27 mouse cellular contexts compared by ENCODE assay signal in genomic region chr1:35944849-35945248, GRCm38 (mm10).
DNase-seq lines count a peak whose midpoint lies in the region; ATAC-seq lines count a peak whose summit lies in the region.
"Had no signal": no experiment of that assay in that cellular context is flagged by ENCODE, and none has a peak within 500 bp of the region (broad histone marks: within the 10 kb centered on the region; RNA-seq: fewer than 3 reads in every experiment).

No protein-coding gene starts in this region.

- no peak overlapping the region for H3K4me2 ChIP-seq in forebrain, embryonic 13.5 days
- no peak overlapping the region for H3K4me2 ChIP-seq in heart, embryonic 16.5 days (ENCODE audit: low read depth, low read length)
- H3K4me2 ChIP-seq in midbrain, embryonic 13.5 days (replicated peaks), result no peak overlapping the region
- no peak overlapping the region for H3K4me2 ChIP-seq in midbrain, embryonic 15.5 days
- H3K4me2 ChIP-seq: embryonic facial prominence, embryonic 15.5 days; heart, embryonic 12.5 days; intestine, embryonic 15.5 days; liver, embryonic 11.5 days had no signal

- intact Hi-C loops in left cerebral cortex, postnatal 4 days (cut with DNase I), result no loop called here

- H3K36me3 ChIP-seq in forebrain, embryonic 10.5 days (replicated peaks), result no peaks in the 10 kb centered on the region
- no peaks in the 10 kb centered on the region for H3K36me3 ChIP-seq in forebrain, embryonic 13.5 days (ENCODE audit: poor library complexity, severe bottlenecking)
- H3K36me3 ChIP-seq in heart, embryonic 16.5 days (ENCODE audit: control insufficient read depth, insufficient read depth), result no peaks in the 10 kb centered on the region
- H3K36me3 ChIP-seq in midbrain, embryonic 13.5 days, result no peaks in the 10 kb centered on the region
- H3K36me3 ChIP-seq in midbrain, embryonic 15.5 days (replicated peaks), result no peaks in the 10 kb centered on the region
- H3K36me3 ChIP-seq: embryonic facial prominence, embryonic 15.5 days; G1E; heart, embryonic 12.5 days; intestine, embryonic 15.5 days had no signal

- peak overlapping the region; percentile 77 for H3K27ac ChIP-seq in forebrain, embryonic 10.5 days
- H3K27ac ChIP-seq in forebrain, embryonic 13.5 days, result no peak overlapping the region
- 0 out of 2 replicates have a peak overlapping the region, but pooled peaks have one; percentile 12 for H3K27ac ChIP-seq in heart, embryonic 16.5 days (ENCODE audit: low read length)
- H3K27ac ChIP-seq in midbrain, embryonic 13.5 days, result peak overlapping the region; percentile 69; the same call in 1 of the 2 replicates
- no peak overlapping the region for H3K27ac ChIP-seq in midbrain, embryonic 15.5 days
- H3K27ac ChIP-seq: embryonic facial prominence, embryonic 15.5 days; intestine, embryonic 15.5 days; macrophage had no signal

- no peak overlapping the region for H3K4me3 ChIP-seq in forebrain, embryonic 10.5 days
- no peak overlapping the region for H3K4me3 ChIP-seq in forebrain, embryonic 13.5 days
- H3K4me3 ChIP-seq in heart, embryonic 16.5 days (ENCODE audit: low read length), result no peak overlapping the region
- no peak overlapping the region for H3K4me3 ChIP-seq in midbrain, embryonic 13.5 days (replicated peaks)
- H3K4me3 ChIP-seq in midbrain, embryonic 15.5 days, result no peak overlapping the region
- H3K4me3 ChIP-seq: embryonic facial prominence, embryonic 15.5 days; heart, embryonic 12.5 days; intestine, embryonic 15.5 days had no signal

- H3K9ac ChIP-seq in forebrain, embryonic 13.5 days, result no peak overlapping the region
- H3K9ac ChIP-seq in heart, embryonic 16.5 days (ENCODE audit: low read length), result no peak overlapping the region
- H3K9ac ChIP-seq in midbrain, embryonic 13.5 days (replicated peaks), result no peak overlapping the region
- no peak overlapping the region for H3K9ac ChIP-seq in midbrain, embryonic 15.5 days
- H3K9ac ChIP-seq: embryonic facial prominence, embryonic 15.5 days; heart, embryonic 12.5 days; intestine, embryonic 15.5 days; liver, postnatal 0 days had no signal

- peaks cover 6% of the 10 kb centered on the region; the same call in 1 of the 2 replicates for H3K9me3 ChIP-seq in forebrain, embryonic 10.5 days
- H3K9me3 ChIP-seq in forebrain, embryonic 13.5 days (replicated peaks), result peaks cover 4% of the 10 kb centered on the region; the same call in 1 of the 2 replicates
- no peaks in the 10 kb centered on the region for H3K9me3 ChIP-seq in heart, embryonic 16.5 days (replicated peaks; ENCODE audit: control insufficient read depth, low read length)
- H3K9me3 ChIP-seq in midbrain, embryonic 13.5 days, result no peaks in the 10 kb centered on the region
- H3K9me3 ChIP-seq in midbrain, embryonic 15.5 days, result no peaks in the 10 kb centered on the region
- H3K9me3 ChIP-seq: embryonic facial prominence, embryonic 15.5 days; G1E; intestine, embryonic 15.5 days had no signal

- no peak for DNase-seq in forebrain, embryonic 10.5 days (ENCODE audit: extremely low spot score, low spot score)
- no peak for DNase-seq in heart, adult 9 months (ENCODE audit: low spot score in 2 of 2)
- peak; percentile 28 for DNase-seq in skeletal muscle tissue, adult 2 months (ENCODE audit: low read depth, low spot score)
- DNase-seq in left cerebral cortex, postnatal 4 days, result no peak
- DNase-seq: adrenal gland, postnatal 10 days; cerebellum, adult 2 months; cerebellum, postnatal 36 days; gastrocnemius, postnatal 36 days; heart, postnatal 4 days; kidney, adult 8-10 months; kidney, postnatal 10 days; liver, postnatal 0 days; right cerebral cortex, postnatal 14 days had no signal

- 79% methylated on average over 8 of the region's 8 CpGs for WGBS in forebrain, embryonic 10.5 days
- 77% methylated on average over 8 of the region's 8 CpGs for WGBS in forebrain, embryonic 13.5 days
- 57% methylated on average over 8 of the region's 8 CpGs for WGBS in heart, embryonic 16.5 days
- WGBS in midbrain, embryonic 13.5 days, result 55% methylated on average over 8 of the region's 8 CpGs
- WGBS in midbrain, embryonic 15.5 days, result 48% methylated on average over 8 of the region's 8 CpGs

- peaks cover 42% of the 10 kb centered on the region for H3K4me1 ChIP-seq in forebrain, embryonic 10.5 days
- peaks cover 31% of the 10 kb centered on the region for H3K4me1 ChIP-seq in forebrain, embryonic 13.5 days
- peaks cover 29% of the 10 kb centered on the region for H3K4me1 ChIP-seq in heart, embryonic 16.5 days (ENCODE audit: control insufficient read depth, insufficient read depth, low read length)
- peaks cover 47% of the 10 kb centered on the region for H3K4me1 ChIP-seq in midbrain, embryonic 13.5 days (replicated peaks)
- peaks cover 31% of the 10 kb centered on the region for H3K4me1 ChIP-seq in midbrain, embryonic 15.5 days
- H3K4me1 ChIP-seq: embryonic facial prominence, embryonic 15.5 days; intestine, embryonic 15.5 days had no signal

- H3K27me3 ChIP-seq in forebrain, embryonic 10.5 days (ENCODE audit: poor library complexity, severe bottlenecking), result no peaks in the 10 kb centered on the region
- H3K27me3 ChIP-seq in forebrain, embryonic 13.5 days, result no peaks in the 10 kb centered on the region
- no peaks in the 10 kb centered on the region for H3K27me3 ChIP-seq in heart, embryonic 16.5 days (ENCODE audit: control insufficient read depth, insufficient read depth, low read length)
- no peaks in the 10 kb centered on the region for H3K27me3 ChIP-seq in midbrain, embryonic 13.5 days
- no peaks in the 10 kb centered on the region for H3K27me3 ChIP-seq in midbrain, embryonic 15.5 days (replicated peaks)
- H3K27me3 ChIP-seq: embryonic facial prominence, embryonic 15.5 days; heart, embryonic 12.5 days; intestine, embryonic 15.5 days; Patski had no signal

- no peak for ATAC-seq in forebrain, embryonic 13.5 days
- no peak; the same call in 1 of the 2 replicates for ATAC-seq in heart, embryonic 16.5 days (replicated peaks; ENCODE audit: extremely low read depth, insufficient read depth, low FRiP score)
- no peak for ATAC-seq in midbrain, embryonic 13.5 days
- no peak for ATAC-seq in midbrain, embryonic 15.5 days (replicated peaks)
- ATAC-seq: activated CD4-positive, CD25-positive, alpha-beta regulatory T cell, adult 4 months; hindbrain, embryonic 16.5 days; intestine, embryonic 15.5 days; liver, postnatal 0 days; lung, postnatal 0 days; Patski had no signal

Comparison
In these comparisons a context has a peak if more than half of its experiments do, and no peak if none do; other contexts are left out.
1. H3K27ac ChIP-seq: peak in forebrain, embryonic 10.5 days (single experiment), heart, embryonic 16.5 days (single experiment) and midbrain, embryonic 13.5 days (single experiment); none in forebrain, embryonic 13.5 days (single experiment) and midbrain, embryonic 15.5 days (single experiment).